Mouse (Mus musculus) G1E (cell line): Measurements from ENCODE around the gene Gm6169. TPM values are rescaled to one million over a fixed set of nuclear protein-coding genes. Genes with fewer than 3 reads are reported as not detected.

Experiments
- ATAC-seq: 2 replicates; pipeline ENCODE4 v1.8.0; 2016; ENCODE audit warnings: mild to moderate bottlenecking; ENCODE audit not compliant: insufficient number of reproducible peaks, poor library complexity, low FRiP score, severe bottlenecking; ENCODE audit errors: extremely low read depth
- DNase-seq: peaks from one replicate; pipeline ENCODE4 v3.0.0; 2012; ENCODE audit warnings: low spot score
- H3K27me3 ChIP-seq: 2 replicates; pipeline ENCODE4 v1.6.1; 2012; ENCODE audit warnings: mild to moderate bottlenecking, low read length, inconsistent platforms; ENCODE audit not compliant: insufficient read depth
- H3K36me3 ChIP-seq: replicated peaks from 2 replicates; pipeline ENCODE3; 2012; ENCODE audit warnings: mild to moderate bottlenecking, inconsistent platforms
- H3K4me1 ChIP-seq: 2 replicates; pipeline ENCODE4 v1.6.1; 2012; ENCODE audit warnings: low read depth, low read length, inconsistent platforms, mixed read lengths; ENCODE audit not compliant: insufficient read depth
- H3K4me3 ChIP-seq: 2 replicates; pipeline ENCODE4 v1.5.1; 2012; ENCODE audit warnings: low read depth, mild to moderate bottlenecking, inconsistent platforms, low read length, moderate library complexity, mixed read lengths
- H3K9me3 ChIP-seq: replicated peaks from 2 replicates; pipeline ENCODE4 v1.6.1; 2012; ENCODE audit warnings: inconsistent platforms
- CTCF ChIP-seq: IDR thresholded peaks from 2 replicates; pipeline ENCODE4 v1.5.1; 2012; ENCODE audit warnings: low read depth, low read length, inconsistent platforms, mixed read lengths
- GATA1 ChIP-seq: IDR thresholded peaks from 2 replicates; pipeline ENCODE4 v1.6.1; 2012; ENCODE audit warnings: borderline replicate concordance, low read length, inconsistent platforms, mixed read lengths
- GATA2 ChIP-seq: IDR thresholded peaks from 2 replicates; pipeline ENCODE4 v1.6.1; 2012; ENCODE audit warnings: low read depth, low read length, inconsistent platforms, borderline replicate concordance
- POLR2AphosphoS5 ChIP-seq: IDR thresholded peaks from 2 replicates; pipeline ENCODE4 v1.6.1; 2012; ENCODE audit warnings: low read depth, low read length, inconsistent platforms; ENCODE audit not compliant: insufficient replicate concordance
- TAL1 ChIP-seq: conservative IDR thresholded peaks from 2 replicates; pipeline ENCODE4 v1.6.1; 2012; ENCODE audit warnings: low read depth, low read length, inconsistent platforms, mixed read lengths
- polyA plus RNA-seq: library from polyadenylated mRNA; stranded (reverse); fragments of >175 nt; gene quantifications from 2 replicates; pipeline ENCODE4 v1.2.3, GENCODE M21; 2012
- total RNA-seq, 2 experiments: library from RNA; stranded (forward) in 1 of 2; stranded (reverse) in 1 of 2; fragments of 200-1000 nt in 1 of 2; fragments of >200 nt in 1 of 2; fragmentation: Nextera tagmentation in 1 of 2; gene quantifications; 2 replicates each; pipeline ENCODE4 v1.2.3; 2014 to 2017

Gene Gm6169
- total and polyA plus RNA-seq, 3 experiments: 0.07 to 1.4 (median 0.82) TPM

- ATAC-seq: no peak
Measured at GRCm38 (mm10) chr13:97086316-97086715, 12.7 kb downstream of the Gm6169 start.

GRCm38 (mm10) chr13:97082432-97082831 is 16.6 kb downstream of the Gm6169 start:
- Histone ChIP-seq H3K9me3 (no peaks in the 10 kb centered on the region), H3K4me3 (no peak overlapping the region), H3K36me3 (no peaks in the 10 kb centered on the region), H3K27me3 (peaks cover 4% of the 10 kb centered on the region; the same call in 1 of the 2 replicates), H3K4me1 (no peaks in the 10 kb centered on the region)
- TF ChIP-seq CTCF: no peak
- DNase-seq (no peak), ATAC-seq (no peak)

More at GRCm38 (mm10) chr13:97086316-97086715, 12.7 kb downstream of the Gm6169 start:
- H3K4me1 ChIP-seq: no peaks in the 10 kb centered on the region
- H3K27me3 ChIP-seq: peaks cover 4% of the 10 kb centered on the region; the same call in 1 of the 2 replicates
- H3K36me3 ChIP-seq: no peaks in the 10 kb centered on the region
- H3K9me3 ChIP-seq: no peaks in the 10 kb centered on the region
- no peak for TF ChIP-seq GATA1
- TF ChIP-seq CTCF: no peak
- no peak for TF ChIP-seq GATA2
- no peak for TF ChIP-seq TAL1
- no peak for TF ChIP-seq POLR2AphosphoS5
- no peak overlapping the region for H3K4me3 ChIP-seq
- no peak for DNase-seq

DNA sequence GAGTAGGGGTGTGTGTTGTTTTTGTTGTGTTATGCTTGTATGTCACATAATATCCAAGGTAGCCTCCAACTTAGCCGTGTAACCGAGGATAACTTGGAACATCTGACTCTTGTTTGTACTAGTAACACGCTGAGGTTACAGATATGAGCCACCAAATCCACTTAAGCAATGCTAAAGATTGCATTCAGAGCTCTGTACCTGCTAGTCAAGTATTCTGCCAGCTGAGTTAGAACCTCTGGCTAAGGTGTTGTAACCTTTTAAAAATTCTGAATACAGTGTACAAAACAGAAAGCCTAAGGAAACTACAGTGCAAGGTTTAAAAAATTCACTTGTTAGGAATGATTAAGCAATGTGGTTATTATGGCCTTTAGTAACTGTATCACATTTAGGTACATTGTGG is 18.4 kb downstream of the Gm6169 start:
- TF ChIP-seq GATA2 (no peak), CTCF (no peak), POLR2AphosphoS5 (no peak), TAL1 (no peak), GATA1 (no peak)
- ATAC-seq: no peak
- no peak for DNase-seq
- Histone ChIP-seq H3K27me3 (0 out of 2 replicates have a peak, but pooled peaks cover 4% of the 10 kb centered on the region), H3K4me1 (no peaks in the 10 kb centered on the region), H3K9me3 (no peaks in the 10 kb centered on the region), H3K36me3 (no peaks in the 10 kb centered on the region), H3K4me3 (no peak overlapping the region)

- Histone ChIP-seq H3K36me3 (no peaks in the 10 kb centered on the region), H3K9me3 (no peaks in the 10 kb centered on the region), H3K4me3 (no peak overlapping the region), H3K27me3 (0 out of 2 replicates have a peak, but pooled peaks cover 4% of the 10 kb centered on the region), H3K4me1 (no peaks in the 10 kb centered on the region)
- ATAC-seq (no peak), DNase-seq (no peak)
- TF ChIP-seq GATA2 (no peak), CTCF (no peak), TAL1 (no peak), POLR2AphosphoS5 (no peak), GATA1 (no peak)
Measured at GRCm38 (mm10) chr13:97080201-97080600, 18.8 kb downstream of the Gm6169 start.

GRCm38 (mm10) chr13:97077556-97077955 is 21.5 kb downstream of the Gm6169 start:
- Histone ChIP-seq H3K27me3 (0 out of 2 replicates have a peak, but pooled peaks cover 4% of the 10 kb centered on the region), H3K9me3 (no peaks in the 10 kb centered on the region), H3K4me3 (no peak overlapping the region), H3K36me3 (no peaks in the 10 kb centered on the region), H3K4me1 (no peaks in the 10 kb centered on the region)
- ATAC-seq: no peak
- DNase-seq: no peak
- TF ChIP-seq POLR2AphosphoS5 (no peak), GATA2 (no peak), TAL1 (no peak), GATA1 (no peak), CTCF (no peak)

GRCm38 (mm10) chr13:97073497-97073896 is 25.5 kb downstream of the Gm6169 start:
- no peak for TF ChIP-seq POLR2AphosphoS5
- no peak for TF ChIP-seq TAL1
- TF ChIP-seq CTCF: no peak
- TF ChIP-seq GATA1: no peak
- no peak for TF ChIP-seq GATA2
- Histone ChIP-seq H3K4me3 (no peak overlapping the region), H3K36me3 (no peaks in the 10 kb centered on the region), H3K9me3 (peaks cover 13% of the 10 kb centered on the region), H3K27me3 (peaks cover 5% of the 10 kb centered on the region; the same call in 1 of the 2 replicates), H3K4me1 (no peaks in the 10 kb centered on the region)
- ATAC-seq (no peak), DNase-seq (no peak)
